Mouse (Mus musculus): ENCODE results near the gene Thada. TPM values are rescaled to one million over a fixed set of nuclear protein-coding genes. Genes with fewer than 3 reads are reported as not detected.
A peak's percentile ranks its signal among the peaks of the same experiment; 100 is the strongest.

Gene Thada
- polyA plus RNA-seq, 3 experiments from 2014 or later: 19.3 to 113 (median 105) TPM

DNA sequence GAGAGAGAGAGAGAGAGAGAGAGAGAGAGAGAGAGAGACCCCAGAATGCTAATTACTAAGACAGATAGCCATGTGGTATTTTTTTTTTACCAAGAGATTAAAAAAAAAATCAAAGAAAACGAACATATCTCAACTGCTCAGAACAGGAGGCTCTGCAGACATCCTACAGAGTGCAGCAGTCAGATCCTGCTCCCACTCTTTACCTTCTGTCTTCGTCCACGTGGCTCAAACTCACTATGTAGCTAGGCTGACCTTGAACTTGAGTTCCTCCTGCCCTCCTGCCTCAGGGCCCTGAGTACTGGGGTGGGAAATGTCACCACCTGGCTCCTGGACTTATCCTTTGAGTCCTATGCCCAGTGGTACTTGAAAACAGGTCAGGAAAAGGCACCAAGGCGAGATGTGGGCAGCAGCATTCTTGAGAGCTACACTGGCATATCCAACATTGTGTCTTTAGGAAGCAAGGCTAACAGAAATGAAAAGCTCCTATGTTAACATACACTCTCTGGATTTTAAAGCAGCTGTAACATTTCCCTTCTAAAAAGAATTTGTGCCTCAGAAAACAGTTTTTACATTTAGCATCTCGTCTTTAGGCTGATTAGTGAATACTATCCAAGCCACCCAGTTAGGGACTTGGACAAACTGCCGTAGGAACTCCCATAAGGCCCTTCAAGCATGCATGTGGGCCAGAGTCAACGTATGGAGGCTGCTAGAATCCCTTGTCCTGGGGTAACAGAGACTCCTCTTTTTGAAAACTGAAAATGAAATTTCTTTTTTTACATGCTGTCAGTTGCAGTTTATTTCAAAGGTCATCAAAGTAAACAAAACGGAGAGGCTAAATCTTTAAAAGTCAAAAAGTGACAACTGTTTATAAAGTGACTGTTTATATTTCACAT is 183.4 kb downstream of the Thada start:
- ATAC-seq: no peak

DNA sequence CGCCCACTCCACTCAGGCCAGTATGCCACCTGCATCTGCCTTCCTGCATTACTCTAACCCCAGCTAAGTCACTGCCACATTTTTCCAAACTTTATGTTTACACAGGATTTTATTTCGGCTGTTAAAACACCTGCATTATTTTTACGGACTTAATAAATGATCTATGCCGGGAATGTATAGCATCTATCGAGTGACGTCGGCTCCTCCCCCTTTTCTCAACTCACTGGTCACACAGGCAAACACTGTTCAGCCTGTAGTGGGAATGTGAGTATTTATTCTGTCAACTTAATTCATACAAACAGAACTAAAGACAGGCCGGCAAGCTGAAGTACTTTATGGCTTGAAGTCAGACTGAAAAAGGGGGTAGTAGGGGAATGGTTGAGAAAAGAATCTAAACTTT is 187.0 kb downstream of the Thada start:
- no peak for ATAC-seq

DNA sequence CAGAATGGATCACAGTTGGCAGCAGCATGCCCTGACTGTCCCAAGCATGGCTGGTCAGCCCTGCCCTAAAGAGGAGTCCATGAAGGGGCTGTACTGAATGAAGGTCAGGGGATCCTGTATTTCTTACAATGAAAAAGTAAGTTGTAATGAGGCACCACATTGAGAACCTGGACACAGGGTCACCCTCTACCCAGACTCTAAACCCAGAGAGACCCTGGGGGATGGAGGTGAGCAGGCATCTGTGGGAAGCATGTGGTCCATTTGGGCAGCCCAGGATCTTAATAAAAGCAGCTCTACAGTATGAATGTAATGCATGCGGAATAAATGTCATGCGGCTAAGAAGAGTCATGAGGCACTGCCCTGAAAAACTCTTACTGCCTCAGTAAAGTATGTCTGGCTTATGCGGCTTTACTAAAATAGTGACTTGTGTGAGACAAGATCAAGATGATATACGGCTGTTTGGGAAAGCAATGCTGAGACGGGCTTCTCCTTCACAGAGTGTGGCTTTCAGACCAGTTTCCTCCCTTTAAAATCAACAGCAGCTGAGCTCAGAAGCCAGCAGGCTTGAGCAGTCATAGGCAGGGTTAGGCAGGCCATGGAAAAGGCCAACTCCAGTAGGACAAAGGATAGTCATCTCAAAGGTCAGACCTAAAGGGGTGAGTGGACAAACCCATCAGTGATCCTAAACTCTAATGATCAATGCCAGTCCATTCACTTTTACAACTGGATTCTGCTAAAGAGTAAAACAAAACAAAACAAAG is 187.6 kb downstream of the Thada start:
- ATAC-seq: no peak

DNA sequence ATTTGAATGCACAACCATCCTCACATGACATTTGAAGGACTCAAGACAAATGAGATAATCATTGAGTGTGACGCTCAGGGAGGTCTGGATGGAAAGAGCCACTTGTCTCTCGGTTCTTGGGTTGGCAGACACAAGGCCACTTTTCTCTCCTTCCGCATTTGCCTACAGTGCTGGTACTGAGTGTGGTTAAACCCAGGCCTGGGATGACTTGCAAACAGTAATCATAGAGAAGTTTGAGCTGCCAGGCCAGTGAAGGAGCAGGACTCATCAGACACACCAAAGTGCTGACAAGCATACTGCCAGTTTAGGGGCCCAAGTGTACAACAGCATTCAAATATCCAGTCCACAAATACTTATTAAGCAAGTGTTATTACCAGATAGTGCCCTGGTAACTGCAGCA is 191.0 kb downstream of the Thada start:
- no peak for ATAC-seq

DNA sequence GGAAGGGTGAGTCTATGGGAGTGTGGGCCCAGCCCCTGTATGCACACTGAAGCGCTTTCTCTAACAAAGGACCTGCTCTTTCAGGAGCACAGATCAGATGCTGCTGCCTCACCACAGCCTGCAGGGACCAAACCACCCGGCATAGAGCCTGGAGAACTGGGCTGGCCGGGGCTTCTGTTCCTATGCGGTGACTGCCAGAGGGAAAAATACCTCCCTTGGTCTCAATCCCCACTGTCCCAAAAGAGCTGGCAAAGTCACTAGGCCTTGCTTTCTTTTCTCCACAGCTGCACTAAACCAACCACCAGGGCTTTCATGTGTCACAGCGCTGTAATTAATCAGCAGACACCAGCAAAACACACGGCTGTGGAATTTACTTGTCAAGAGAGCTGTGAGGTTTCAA is 191.8 kb downstream of the Thada start:
- ATAC-seq: no peak

DNA sequence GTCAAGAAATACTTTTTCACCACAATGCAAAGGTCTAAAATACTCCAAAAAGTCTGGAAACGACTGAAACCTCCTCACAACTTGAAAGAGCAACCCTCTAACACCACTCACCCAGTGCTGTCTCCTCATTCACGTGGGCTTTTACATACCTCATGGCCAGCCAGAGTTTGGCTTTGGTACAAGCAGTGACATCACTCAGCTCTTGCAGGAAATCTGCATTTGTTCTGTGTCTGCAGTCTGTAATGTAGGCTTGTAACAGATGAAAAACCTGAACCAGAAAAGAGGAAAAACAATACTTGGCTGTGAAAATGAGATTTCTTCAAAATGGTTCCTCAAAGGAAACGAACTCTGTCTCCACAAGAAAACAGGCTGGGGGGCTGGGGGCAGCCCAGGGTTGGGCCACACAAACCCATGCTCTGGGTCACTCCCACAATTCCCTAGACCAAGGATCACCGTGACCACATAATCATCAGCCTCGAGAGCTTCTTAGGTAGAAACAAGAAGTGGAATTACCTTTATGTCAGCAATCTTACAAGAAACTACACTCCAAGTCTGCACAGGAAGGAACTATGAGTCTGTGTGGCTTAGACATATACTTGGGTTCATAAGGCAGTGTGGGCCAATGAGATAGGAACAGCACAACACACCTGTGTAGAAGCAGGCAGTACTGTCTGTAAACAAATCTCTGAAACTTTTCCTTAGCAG is 193.3 kb downstream of the Thada start:
- peak; percentile 64 for ATAC-seq

DNA sequence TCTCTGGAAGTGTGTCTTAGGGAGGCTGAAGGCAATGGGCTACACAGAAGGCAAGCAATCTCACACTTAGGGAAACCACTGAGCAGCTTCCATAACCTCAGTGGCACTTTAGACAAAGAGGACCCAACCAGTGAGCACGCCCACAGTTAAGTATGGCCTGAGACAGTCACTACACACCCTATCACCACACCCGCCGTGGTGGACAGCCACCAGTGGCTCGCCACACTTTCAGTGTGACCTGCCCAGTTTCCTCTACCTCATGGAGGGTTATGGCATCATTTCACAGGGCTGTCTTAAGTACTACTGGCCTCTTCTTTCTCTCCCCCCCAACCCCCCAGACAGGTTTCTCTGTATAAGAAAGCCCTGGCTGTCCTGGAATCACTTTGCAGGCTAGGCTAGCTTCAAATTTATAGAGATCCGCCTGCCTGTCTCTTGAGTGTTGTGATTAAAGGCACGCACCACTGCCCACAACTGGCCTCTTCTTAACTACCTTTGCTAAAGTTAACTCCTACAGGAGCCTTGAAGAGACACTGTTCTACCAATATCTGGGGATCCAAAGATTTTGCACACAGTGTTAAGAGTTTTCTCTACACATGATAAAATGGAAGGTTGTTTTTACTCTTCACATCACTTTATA is 194.3 kb downstream of the Thada start:
- ATAC-seq: no peak

DNA sequence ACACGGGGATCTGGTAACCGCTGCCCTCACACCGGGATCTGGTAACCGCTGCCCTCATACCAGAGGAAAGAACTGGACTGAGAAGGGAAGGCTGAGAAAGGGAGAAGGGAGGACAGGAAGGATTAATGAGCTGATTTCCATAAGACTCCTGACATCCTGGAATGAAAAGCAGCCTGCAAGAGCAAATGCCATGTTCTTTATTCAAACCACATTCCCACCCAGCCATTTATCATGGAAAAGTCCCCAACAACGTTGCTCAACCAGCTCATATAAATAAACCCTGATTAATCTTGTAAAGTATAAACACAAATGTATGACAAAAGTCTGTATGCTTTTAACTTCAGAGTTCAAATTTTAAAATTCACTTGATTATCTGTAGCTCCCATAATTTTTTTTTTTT is 196.3 kb downstream of the Thada start:
- ATAC-seq: no peak

DNA sequence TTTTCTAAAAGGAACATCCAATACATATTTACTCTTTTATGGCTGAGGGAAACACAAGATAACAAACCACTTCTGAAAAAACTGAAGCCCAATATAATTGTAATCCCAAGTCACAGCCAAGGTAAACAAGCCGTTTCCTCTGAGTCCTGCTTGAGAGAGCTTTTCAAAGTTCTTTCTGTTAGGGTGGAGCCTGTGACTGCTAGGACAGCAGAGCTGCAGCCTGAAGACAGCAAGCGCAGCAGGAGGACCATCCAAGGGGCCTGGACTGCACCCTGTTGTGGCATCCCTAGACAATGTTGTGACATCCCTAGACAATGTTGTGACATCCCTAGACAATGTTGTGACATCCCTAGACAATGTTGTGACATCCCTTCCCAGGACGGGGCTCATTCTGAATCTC is 197.6 kb downstream of the Thada start:
- no peak for ATAC-seq

DNA sequence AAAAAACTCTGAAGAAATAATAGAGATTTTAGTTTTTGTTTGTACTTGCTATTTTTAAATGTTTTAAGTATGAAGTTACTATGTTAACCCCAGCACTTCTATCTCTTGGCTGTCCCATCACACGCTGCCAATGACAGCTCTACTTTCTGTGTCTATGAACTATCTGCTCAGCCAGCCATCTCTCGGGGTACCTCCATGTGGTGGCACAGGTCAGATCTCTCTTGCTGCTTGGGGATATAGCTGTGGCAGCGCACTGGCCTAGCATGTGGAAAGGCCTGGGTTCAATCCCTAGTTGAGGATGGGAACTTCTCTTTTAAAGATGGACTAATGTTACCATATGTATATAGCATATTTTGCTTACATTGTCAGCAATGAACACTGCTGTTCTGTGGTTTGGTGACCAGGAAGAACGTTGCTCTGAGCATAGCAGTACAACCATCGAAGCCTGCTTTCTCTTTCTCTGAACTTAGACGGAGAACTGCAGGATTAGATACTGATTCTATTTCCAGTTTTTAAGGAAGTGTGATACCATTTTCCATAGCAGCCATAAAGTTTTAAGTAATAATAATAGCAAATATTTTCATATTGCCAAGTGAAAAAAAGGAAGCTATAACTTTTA is 198.4 kb downstream of the Thada start:
- ATAC-seq: peak; percentile 69

DNA sequence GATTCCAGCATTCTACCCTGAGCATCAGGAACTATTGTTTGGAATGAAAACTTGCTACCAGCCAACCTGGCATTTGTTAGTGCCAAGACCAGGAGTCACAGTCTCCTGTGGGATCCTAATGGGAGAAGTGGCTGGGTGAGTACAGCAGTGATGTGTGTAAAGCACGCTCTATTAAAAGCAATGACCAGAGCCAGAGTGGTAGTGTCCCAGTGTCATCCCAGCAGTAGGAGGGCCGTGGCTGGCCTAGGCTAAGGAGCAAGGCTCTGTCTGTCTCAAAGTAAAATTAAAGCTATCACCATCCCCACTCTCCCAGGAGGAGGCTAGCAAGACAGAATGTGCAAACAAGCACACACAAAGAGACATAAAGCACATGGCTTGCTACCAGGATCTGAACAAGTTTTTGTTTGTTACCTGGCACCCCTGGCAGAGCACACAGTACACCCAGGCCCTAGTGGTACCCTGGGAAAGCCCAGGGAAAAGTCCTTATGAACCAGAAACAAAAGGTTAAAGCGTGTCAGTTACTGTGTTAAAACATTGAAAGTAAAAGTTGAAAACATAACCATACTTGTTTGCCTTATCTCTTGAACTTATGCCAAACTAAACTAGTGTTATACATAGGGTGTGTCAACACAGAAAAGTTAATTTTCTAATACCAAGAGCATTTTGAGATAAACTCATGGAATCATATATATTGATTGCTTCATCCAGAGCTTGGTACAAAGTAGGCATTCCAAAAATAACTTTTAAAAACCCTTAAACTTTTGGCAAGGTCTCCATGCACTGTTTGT is 199.7 kb downstream of the Thada start:
- ATAC-seq: no peak

DNA sequence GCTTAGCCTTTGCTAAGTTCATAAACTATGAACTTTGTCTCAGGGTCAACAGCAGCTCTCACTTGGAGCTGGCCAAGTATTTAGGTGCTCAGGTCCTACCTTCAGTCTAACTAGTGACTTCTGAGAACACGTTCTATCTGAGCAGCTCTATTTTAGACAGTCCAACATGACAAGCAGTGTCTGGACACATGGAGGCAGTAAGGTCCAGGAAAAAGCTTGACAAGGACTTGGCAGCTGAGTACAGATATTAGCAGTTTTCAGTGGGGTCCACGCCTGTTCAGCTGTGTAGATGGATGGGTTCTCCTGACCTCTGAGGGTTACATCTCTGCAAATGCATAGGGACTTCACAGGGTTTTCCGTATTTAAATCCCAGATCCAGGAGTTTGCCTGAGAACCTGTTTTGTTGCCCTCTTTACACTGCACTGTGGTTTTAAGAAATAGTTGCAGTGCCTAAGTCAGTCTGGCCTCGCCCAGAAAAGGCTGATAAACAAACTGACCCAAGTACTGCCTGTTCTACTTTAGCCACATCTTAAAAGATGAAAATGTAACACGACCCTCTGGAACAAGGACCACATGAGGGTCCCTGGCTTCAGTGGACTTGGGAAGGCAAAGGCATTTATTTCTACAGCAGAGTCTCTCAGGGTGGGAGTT is 200.4 kb downstream of the Thada start:
- no peak for ATAC-seq

DNA sequence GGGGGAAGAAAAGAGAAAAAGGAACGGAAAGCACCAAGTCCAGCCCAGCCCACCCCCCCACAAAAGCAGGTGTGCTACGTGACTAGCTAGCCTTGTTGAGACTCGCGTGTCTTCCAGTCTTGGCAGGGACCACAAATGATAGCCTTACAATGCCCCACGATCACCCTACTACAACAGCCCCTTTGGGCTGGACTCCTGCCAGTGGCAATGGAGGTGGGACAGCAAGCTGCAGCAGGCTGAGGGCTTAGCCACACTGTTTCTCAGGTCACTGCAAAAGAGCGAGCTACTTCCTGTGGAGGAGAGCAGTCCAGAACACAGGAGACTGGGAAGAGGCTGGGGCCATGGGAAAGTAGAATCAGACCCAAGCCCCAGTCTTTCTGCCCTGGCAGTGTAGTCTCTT is 201.7 kb downstream of the Thada start:
- no peak for ATAC-seq

DNA sequence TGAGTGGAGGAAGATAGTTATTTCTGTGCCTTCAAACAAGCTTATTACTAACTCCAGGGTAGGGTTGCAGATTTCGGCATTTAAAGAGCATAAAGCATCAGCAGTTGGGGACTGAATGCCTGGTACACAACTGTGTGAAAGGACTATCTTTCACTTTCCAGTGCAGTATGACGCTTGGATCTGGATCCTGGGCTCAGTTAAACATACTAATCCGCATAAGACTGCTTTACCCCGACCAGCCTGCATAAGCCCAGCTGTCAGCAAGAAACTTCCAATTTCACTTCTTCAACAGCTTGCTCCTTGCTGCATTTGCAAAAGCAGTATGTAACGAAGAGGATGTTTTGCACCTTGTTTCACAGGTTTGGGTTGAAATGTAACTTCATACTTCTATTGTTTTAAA is 202.4 kb downstream of the Thada start:
- ATAC-seq: no peak

DNA sequence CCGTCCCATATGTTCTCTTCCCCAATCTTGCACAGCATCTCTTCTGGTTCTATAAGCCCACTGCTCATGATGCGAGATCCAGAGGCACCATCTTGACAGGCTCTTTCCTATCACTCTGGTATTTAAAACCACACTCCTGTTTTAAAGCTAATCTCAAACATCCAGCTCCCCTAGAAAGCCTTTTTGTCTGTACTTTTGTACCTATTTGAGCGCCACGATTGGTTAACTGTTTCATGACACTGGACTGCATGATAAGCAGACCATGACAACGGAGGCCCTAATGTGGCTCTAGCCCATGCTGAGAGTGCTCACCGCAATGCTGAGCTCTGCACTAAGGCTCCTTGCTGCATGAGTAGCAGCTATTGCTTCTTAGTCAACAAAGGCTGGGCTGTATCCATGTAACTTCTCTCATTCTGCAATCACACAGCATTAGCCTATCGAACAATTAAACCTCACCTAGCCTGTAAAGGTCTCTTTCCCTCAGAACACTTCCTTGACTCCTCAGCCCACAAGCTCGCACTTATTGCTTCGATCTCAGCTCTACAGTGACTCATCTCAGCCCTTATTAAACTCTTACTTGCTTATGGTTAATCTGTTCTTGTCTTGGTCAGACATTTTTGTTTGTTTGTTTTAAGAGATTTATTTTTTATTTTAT is 203.6 kb downstream of the Thada start:
- ATAC-seq: no peak

DNA sequence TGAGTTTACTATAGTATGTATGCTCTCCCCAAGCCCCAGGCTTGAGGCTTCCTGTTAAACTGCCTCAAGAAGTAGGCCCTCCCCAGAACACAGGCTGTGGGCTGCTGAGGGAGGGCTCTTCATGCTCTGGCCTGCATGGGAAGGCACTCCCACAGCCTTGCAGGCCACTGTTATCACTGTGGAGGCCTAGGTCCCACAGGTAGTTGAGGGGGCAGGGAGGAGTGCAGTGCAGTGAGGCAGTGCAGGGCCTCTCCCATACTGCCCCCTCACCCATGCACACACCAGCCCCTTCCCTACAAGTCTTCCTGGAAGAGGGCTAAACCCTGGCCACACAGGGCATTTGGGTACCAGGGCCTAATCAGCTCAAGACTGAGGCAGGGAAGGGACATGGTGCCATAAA is 205.0 kb downstream of the Thada start:
- ATAC-seq: peak; percentile 28

DNA sequence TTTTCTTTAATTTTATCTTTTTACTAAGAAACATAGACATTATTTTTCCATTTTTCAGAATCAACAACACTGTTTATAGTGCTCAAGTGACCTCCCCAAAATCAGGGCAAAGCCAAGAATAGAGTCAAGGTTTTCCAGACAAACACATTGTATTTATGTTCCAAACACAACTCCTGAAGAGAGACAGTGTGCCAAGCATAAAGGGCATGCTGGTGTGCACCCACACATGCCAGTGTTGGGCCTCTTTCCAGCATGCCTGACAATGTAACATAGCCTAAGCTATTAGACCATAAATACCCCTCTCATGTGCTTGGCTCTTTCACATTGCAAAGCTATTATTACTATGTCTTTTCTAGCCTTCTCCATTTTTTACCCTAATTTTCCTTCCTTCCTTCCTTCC is 205.8 kb downstream of the Thada start:
- ATAC-seq: no peak

DNA sequence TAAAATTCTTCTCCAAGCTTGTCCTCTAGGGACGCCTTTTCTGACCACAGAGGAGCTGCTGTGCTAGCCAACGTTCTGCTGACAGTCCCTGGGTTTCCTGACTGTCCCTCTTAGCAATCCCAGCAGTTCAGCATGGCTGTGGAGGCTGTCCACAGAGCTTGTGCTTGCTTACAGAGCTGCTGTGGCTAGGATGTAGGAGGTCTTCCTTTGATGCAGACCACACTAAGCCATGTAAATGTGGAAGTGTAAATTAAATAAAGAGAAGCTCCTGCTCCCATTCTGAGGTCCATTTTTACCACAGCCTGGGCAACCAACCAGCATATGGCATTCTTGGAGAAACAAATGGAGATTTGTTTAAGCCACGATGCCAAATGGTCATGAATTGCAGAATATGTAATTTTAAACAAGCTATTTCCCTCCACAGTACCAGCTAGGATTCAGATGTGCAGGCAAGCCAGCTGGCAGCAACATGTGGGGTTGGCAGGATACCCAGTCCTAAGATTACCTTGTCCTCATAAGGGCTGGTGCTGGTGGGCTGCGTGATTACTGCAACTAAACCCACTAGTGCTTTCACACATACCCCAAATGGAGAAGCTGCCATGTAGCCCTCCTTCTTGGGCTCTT is 207.3 kb downstream of the Thada start:
- no peak for ATAC-seq

DNA sequence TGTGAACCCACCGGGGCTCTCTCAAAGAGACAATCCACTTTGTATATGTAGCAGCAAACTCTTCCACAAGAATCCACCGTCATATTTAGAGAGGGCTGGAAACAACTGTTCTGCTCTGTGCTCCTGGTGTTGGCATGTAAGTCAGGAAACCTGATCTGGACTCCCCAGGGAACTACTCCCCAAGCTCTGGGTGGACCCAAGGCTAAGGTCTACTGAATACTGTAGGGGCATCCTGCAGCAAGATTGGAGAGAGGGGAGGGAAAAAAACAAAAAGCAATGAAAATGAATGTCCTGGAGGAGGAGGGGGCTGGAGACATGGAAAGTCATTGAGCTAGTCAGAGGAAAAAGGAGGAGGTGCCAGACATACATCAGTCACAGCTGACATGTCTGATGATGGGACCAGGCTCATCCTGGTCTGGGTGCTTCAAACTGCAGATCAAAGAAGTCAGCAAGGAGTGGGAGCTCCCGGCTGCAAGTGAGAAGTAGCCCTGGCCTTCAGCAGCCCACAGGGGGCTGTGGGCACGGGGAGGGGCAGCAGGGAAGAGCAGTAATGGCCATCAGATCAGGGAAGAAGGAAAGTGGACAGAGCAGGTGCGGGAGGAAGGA is 208.0 kb downstream of the Thada start:
- no peak for ATAC-seq

Data from inflammation-experienced regulatory T-cells, adult 6 months (primary cell).